ENCODE assay signal across 30 mouse cellular contexts in the genomic region with DNA sequence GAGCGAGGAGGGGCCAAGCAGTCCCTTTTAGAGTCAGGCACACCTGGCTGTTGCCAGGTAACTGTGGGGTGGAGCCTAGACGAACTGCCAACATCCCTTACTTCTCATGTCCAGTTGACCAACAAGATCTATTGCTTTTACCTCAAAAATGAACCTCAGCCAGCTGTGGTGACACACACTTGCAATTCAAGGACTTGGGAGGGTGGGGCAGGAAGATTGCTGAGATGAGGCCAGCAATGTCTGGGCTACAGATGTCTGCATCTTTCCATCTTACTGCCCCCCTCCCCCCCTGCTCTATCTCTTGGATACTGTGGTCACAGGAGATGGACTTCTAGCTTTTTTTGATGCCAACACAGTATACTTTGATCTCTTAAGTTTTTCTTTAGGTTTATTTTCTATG. TPM values are rescaled to one million over a fixed set of nuclear protein-coding genes. Genes with fewer than 3 reads are reported as not detected.
"Had no signal": no experiment of that assay in that cellular context is flagged by ENCODE, and none has a peak within 500 bp of the region (broad histone marks: within the 10 kb centered on the region; RNA-seq: fewer than 3 reads in every experiment).

No protein-coding gene starts in this region.

- H3K27me3 ChIP-seq: kidney, embryonic 15.5 days; limb, embryonic 13.5 days; neural tube, embryonic 12.5 days; neural tube, embryonic 15.5 days had no signal

- H3K4me2 ChIP-seq: kidney, embryonic 15.5 days; limb, embryonic 13.5 days; liver, embryonic 12.5 days; liver, embryonic 15.5 days; midbrain, embryonic 11.5 days; neural tube, embryonic 12.5 days; neural tube, embryonic 15.5 days had no signal

- ATAC-seq: liver, embryonic 12.5 days had no signal

- H3K36me3 ChIP-seq: kidney, embryonic 15.5 days; limb, embryonic 10.5 days; limb, embryonic 13.5 days; liver, embryonic 12.5 days; liver, embryonic 15.5 days; neural tube, embryonic 12.5 days; neural tube, embryonic 15.5 days had no signal

- DNase-seq: kidney, postnatal 10 days; kidney, postnatal 36 days; liver; lung, adult 2 months; lung, postnatal 14 days; lung, postnatal 4 days; midbrain, embryonic 14.5 days; right cerebral cortex, adult 18-20 months; right cerebral cortex, postnatal 14 days; right cerebral cortex, postnatal 4 days; thymus, adult 2 months; thymus, postnatal 14 days; thymus, postnatal 4 days had no signal

- H3K4me3 ChIP-seq: kidney, embryonic 15.5 days; limb, embryonic 10.5 days; limb, embryonic 13.5 days; liver, embryonic 12.5 days; liver, embryonic 15.5 days; neural tube, embryonic 12.5 days; neural tube, embryonic 15.5 days had no signal

RNA-seq across cellular contexts. Expression of a gene that starts 8.1 kb away (rescaled TPM):
- total RNA-seq: megakaryocyte progenitor cell, adult 5-6 weeks; megakaryocyte-erythroid progenitor cell, adult 5-6 weeks had no signal
- polyA plus RNA-seq: kidney, embryonic 15.5 days; limb, embryonic 10.5 days; liver, embryonic 15.5 days; midbrain, embryonic 11.5 days; midbrain, embryonic 14.5 days; neural tube, embryonic 12.5 days had no signal

RNA-seq across cellular contexts. Expression of a gene that starts 15.2 kb away (rescaled TPM):
- total RNA-seq: megakaryocyte progenitor cell, adult 5-6 weeks; megakaryocyte-erythroid progenitor cell, adult 5-6 weeks had no signal

RNA-seq across cellular contexts. Expression of a gene that starts 25.6 kb away (rescaled TPM):
- total RNA-seq: megakaryocyte-erythroid progenitor cell, adult 5-6 weeks had no signal
- polyA plus RNA-seq: liver, embryonic 12.5 days; liver, embryonic 15.5 days; midbrain, embryonic 11.5 days; midbrain, embryonic 14.5 days; midbrain, postnatal 0 days; neural tube, embryonic 12.5 days had no signal

RNA-seq across cellular contexts. Expression of a gene that starts 37.8 kb away (rescaled TPM):
- total RNA-seq: layer of hippocampus, adult 8-10 months; layer of hippocampus, postnatal 10 days; left cerebral cortex, adult 8-10 months; left cerebral cortex, postnatal 14 days; megakaryocyte progenitor cell, adult 5-6 weeks; megakaryocyte-erythroid progenitor cell, adult 5-6 weeks; midbrain, postnatal 0 days had no signal
- polyA plus RNA-seq: kidney, embryonic 15.5 days; limb, embryonic 10.5 days; limb, embryonic 13.5 days; liver, embryonic 12.5 days; liver, embryonic 15.5 days; lung, adult 2 months; lung, embryonic 16.5 days; midbrain, embryonic 11.5 days; midbrain, embryonic 14.5 days; midbrain, postnatal 0 days; neural tube, embryonic 12.5 days; neural tube, embryonic 15.5 days; stomach, embryonic 14.5 days; thymus, adult 2 months had no signal
